Mouse (Mus musculus) intestine, embryonic 14.5 days (tissue): ENCODE measurements around the gene Nedd9. TPM values are rescaled to one million over a fixed set of nuclear protein-coding genes. Genes with fewer than 3 reads are reported as not detected.
"Not testable (repeated sequence)": the region's sequence is repeated elsewhere in the genome, so short reads cannot be mapped to it uniquely, and the experiment has no call there.

ENCODE experiments used
- ATAC-seq: fragments of 200-750 bp; cut with Nextera tagmentation; replicated peaks from 2 replicates; pipeline ENCODE4 v1.8.0; 2017; ENCODE audit warnings: low read depth, moderate number of reproducible peaks, moderate TSS enrichment, moderate library complexity; ENCODE audit not compliant: low FRiP score, low TSS enrichment
- DNase-seq: peaks from one replicate; pipeline ENCODE4 v3.0.0-alpha.2; 2018; ENCODE audit warnings: low spot score
- H3K27ac ChIP-seq: fragments of 300-500 bp; sonication (generic); 2 replicates; pipeline ENCODE4 v1.5.1; 2014; ENCODE audit warnings: low read depth, mild to moderate bottlenecking, control low read depth
- H3K27me3 ChIP-seq: fragments of 300-500 bp; sonication (generic); replicated peaks from 2 replicates; pipeline ENCODE4 v1.6.1; 2014; ENCODE audit warnings: low read length, control low read depth; ENCODE audit not compliant: control insufficient read depth, insufficient read depth
- H3K36me3 ChIP-seq: fragments of 300-500 bp; sonication (generic); 2 replicates; pipeline ENCODE4 v1.6.1; 2014; ENCODE audit warnings: low read length, control low read depth; ENCODE audit not compliant: control insufficient read depth, insufficient read depth
- H3K4me1 ChIP-seq: fragments of 300-500 bp; sonication (generic); replicated peaks from 2 replicates; pipeline ENCODE4 v1.6.1; 2014; ENCODE audit warnings: low read length, control low read depth, mixed read lengths; ENCODE audit not compliant: control insufficient read depth, insufficient read depth
- H3K4me2 ChIP-seq: fragments of 300-500 bp; sonication (generic); 2 replicates; pipeline ENCODE4 v1.6.1; 2014; ENCODE audit warnings: low read length
- H3K4me3 ChIP-seq: fragments of 300-500 bp; sonication (generic); 2 replicates; pipeline ENCODE4 v1.5.1; 2014; ENCODE audit warnings: low read depth, low read length, control low read depth, mixed read lengths
- H3K9ac ChIP-seq: fragments of 300-500 bp; sonication (generic); 2 replicates; pipeline ENCODE4 v1.6.1; 2014; ENCODE audit warnings: mild to moderate bottlenecking, low read length
- H3K9me3 ChIP-seq: fragments of 300-500 bp; sonication (generic); 2 replicates; pipeline ENCODE4 v1.6.1; 2016; ENCODE audit warnings: low read length, control low read depth; ENCODE audit not compliant: control insufficient read depth
- WGBS: fragments of 180-500 bp; shearing (Covaris S2); extraction: QIAGEN DNeasy Blood & Tissue Kit; methylation state at CpG from one replicate; pipeline ENCODE4 v1.1.7; 2014; 5-methylcytosine and 5-hydroxymethylcytosine counted together
- polyA plus RNA-seq: library from polyadenylated mRNA; unstranded; fragments of >200 nt; fragmentation: Nextera tagmentation; extraction: Ambion mirVana; gene quantifications from 2 replicates; pipeline ENCODE4 v1.2.1, GENCODE M21; 2014

Gene Nedd9
- polyA plus RNA-seq, 1 experiment from 2014 or later: 56.5 TPM

- Histone ChIP-seq H3K36me3 (no peaks in the 10 kb centered on the region), H3K27me3 (no peaks in the 10 kb centered on the region), H3K4me2 (no peak overlapping the region), H3K4me3 (no peak overlapping the region), H3K4me1 (no peaks in the 10 kb centered on the region), H3K9ac (no peak overlapping the region), H3K9me3 (no peaks in the 10 kb centered on the region), H3K27ac (no peak overlapping the region)
- 69% methylated on average over 3 of the region's 3 CpGs for WGBS
- no peak for ATAC-seq
- DNase-seq: no peak
Measured at GRCm38 (mm10) chr13:41286285-41286684, 200.9 kb downstream of the Nedd9 start.

DNA sequence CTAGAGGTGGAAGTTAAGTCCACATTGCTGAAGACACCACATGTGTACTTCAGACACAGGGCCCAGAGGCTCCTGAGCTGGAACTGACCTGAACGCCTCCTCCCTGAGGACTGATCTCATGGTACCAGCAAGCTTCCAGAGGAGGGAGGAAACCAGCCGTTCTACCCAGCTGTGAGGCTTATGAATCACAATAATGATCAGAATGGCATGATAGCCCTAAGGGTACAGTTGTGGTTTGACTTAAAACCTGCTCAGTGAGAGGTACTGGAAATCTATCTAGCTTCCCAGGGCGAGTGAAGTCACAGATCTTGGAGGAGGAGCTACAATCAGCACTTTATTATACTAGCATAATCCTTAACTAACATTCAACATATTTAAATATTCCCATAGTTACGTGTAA lies 201.7 kb downstream of the Nedd9 start:
- Histone ChIP-seq H3K9ac (no peak overlapping the region), H3K36me3 (no peaks in the 10 kb centered on the region), H3K4me2 (no peak overlapping the region), H3K4me1 (no peaks in the 10 kb centered on the region), H3K4me3 (no peak overlapping the region), H3K27ac (no peak overlapping the region), H3K27me3 (no peaks in the 10 kb centered on the region), H3K9me3 (no peaks in the 10 kb centered on the region)
- ATAC-seq (no peak), DNase-seq (no peak)
- WGBS: 77% methylated on average over 4 of the region's 4 CpGs

- Histone ChIP-seq H3K27me3 (no peaks in the 10 kb centered on the region), H3K9ac (no peak overlapping the region), H3K27ac (no peak overlapping the region), H3K36me3 (no peaks in the 10 kb centered on the region), H3K4me1 (no peaks in the 10 kb centered on the region), H3K9me3 (no peaks in the 10 kb centered on the region), H3K4me3 (no peak overlapping the region), H3K4me2 (no peak overlapping the region)
- WGBS: 31% methylated on average over 5 of the region's 5 CpGs
- DNase-seq (peak; percentile 78), ATAC-seq (no peak)
Measured at GRCm38 (mm10) chr13:41283256-41283655, 203.9 kb downstream of the Nedd9 start.

- no peak overlapping the region for H3K27ac ChIP-seq
- no peak overlapping the region for H3K4me2 ChIP-seq
- H3K36me3 ChIP-seq: no peaks in the 10 kb centered on the region
- ATAC-seq: no peak
- H3K9me3 ChIP-seq: no peaks in the 10 kb centered on the region
- no peak for DNase-seq
- no peak overlapping the region for H3K9ac ChIP-seq
- no peaks in the 10 kb centered on the region for H3K27me3 ChIP-seq
- H3K4me1 ChIP-seq: no peaks in the 10 kb centered on the region
- H3K4me3 ChIP-seq: no peak overlapping the region
- 68% methylated on average over 5 of the region's 5 CpGs for WGBS
Measured at GRCm38 (mm10) chr13:41280696-41281095, 206.5 kb downstream of the Nedd9 start.

DNA sequence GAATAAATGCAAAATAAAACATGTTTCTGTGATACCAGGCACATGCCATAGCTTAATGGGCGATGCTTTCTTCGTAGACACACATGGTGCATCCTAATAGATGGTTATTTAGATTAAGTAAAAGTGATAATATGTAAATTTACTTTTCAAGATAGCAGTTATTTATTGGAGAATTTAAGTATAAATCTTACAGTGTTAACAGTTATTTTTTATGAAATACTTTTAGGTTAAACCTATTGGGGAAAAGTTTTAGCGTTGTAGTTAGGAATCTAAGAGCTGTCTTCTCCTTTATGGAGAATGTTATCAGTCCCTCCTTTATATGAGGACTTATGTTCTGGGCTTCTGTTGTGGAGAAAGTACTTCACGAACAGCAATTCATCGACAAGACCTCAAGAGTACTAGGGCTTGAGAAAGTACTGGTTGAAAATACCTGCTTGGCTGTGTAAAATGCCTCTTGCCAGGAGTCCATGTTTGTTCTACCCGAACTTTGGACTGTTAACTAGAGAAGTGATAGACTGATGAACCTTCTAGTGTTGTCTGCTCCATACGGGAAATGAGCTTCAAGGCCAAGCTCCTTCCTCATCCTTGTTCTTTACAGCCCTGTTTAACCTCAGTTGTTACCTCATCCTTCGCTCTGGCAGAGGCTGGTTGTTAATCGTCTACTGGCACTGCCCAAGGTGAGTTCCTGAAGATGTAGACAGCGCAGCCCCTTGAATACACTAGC lies 213.1 kb downstream of the Nedd9 start, which contains the start of gene Gm17364:
Gene Gm17364 (minus strand): TSS at position 51 of the 724 bp plus-strand sequence.
- Histone ChIP-seq H3K4me3 (no peak within 1 kb of the TSS), H3K4me1 (no peaks in the 10 kb centered on the region), H3K9me3 (no peaks in the 10 kb centered on the region), H3K27ac (no peak within 1 kb of the TSS), H3K4me2 (no peak within 1 kb of the TSS), H3K36me3 (peaks cover 7% of the 10 kb centered on the region; the same call in 1 of the 2 replicates), H3K9ac (no peak within 1 kb of the TSS), H3K27me3 (no peaks in the 10 kb centered on the region)
- DNase-seq: no peak
- no peak for ATAC-seq
- WGBS: 92% methylated on average over 10 of the region's 10 CpGs

DNA sequence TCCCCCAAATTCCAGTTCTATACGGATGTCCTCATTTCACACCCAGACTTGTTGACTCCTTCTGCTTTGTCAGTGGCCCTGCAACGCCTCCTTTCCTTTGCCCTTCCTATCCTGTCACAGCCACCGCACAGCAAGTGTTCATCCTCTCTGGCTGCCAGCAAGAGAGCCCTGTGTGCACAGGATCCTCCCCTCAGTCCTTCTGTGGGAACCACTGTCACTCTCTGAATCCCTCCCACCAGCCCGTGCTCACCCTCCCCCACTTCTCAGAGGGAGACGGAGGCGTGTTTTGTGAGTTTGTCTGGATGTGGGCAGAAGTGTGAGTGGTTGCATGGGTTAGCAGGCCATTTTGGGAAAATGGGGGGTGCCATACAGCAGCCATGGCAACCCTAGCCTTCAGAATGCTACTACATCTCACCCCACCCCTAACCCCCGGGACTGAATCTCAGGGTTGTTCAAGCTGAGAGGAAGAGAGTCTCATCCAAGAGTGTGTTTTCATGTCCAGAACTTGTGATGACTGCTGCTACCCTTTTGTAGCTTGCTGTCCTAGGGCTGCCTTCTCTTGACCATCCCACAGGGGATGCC lies 219.2 kb downstream of the Nedd9 start:
- ATAC-seq: no peak
- Histone ChIP-seq H3K27ac (no peak overlapping the region), H3K4me3 (no peak overlapping the region), H3K4me1 (no peaks in the 10 kb centered on the region; the same call in 1 of the 2 replicates), H3K4me2 (no peak overlapping the region), H3K27me3 (no peaks in the 10 kb centered on the region), H3K9ac (no peak overlapping the region), H3K9me3 (no peaks in the 10 kb centered on the region; the same call in 1 of the 2 replicates), H3K36me3 (peaks cover 5% of the 10 kb centered on the region; the same call in 1 of the 2 replicates)
- 37% methylated on average over 7 of the region's 7 CpGs for WGBS
- DNase-seq: no peak

DNA sequence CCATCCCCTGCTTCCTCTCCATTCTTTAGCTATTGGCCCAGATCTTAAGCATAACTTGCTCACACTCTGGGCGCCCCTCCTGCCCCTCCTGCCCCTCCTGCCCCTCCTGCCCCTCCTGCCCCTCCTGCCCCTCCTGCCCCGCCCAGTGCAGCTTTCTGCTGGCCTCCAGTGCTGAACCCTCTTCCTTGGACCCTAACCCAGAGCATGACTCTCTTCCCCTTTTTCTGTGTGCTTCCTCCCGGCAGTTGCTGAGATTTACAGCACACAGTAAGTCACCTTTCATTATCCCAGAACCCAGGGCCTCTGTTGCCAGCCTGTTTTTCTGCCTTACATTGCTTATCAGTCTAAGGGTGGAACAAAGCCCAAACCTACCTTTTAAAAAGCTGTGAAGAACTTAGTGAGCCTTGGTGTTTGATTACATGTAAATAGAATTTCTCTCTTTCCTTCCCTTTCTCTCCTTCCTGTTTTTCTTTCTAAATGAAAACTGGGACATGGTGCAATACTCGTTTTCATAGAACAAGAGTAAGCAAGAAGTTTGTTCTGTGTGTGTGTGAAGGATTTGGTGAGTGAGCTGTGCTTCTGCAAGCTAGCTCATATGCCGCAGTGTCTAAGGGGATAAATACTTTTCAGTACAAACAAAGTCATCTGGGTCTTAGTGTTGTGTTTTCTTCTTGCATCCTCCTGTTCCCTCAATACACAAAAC lies 223.7 kb downstream of the Nedd9 start:
- Histone ChIP-seq H3K4me3 (no peak overlapping the region), H3K9me3 (no peaks in the 10 kb centered on the region; the same call in 1 of the 2 replicates), H3K27ac (no peak overlapping the region), H3K4me2 (no peak overlapping the region), H3K27me3 (no peaks in the 10 kb centered on the region), H3K36me3 (no peaks in the 10 kb centered on the region), H3K9ac (no peak overlapping the region), H3K4me1 (no peaks in the 10 kb centered on the region; the same call in 1 of the 2 replicates)
- ATAC-seq (no peak), DNase-seq (no peak)
- WGBS: 68% methylated on average over 5 of the region's 5 CpGs

GRCm38 (mm10) chr13:41261617-41262016 lies 225.5 kb downstream of the Nedd9 start:
- not testable (repeated sequence) for H3K4me1 ChIP-seq, H3K4me2 ChIP-seq, H3K9ac ChIP-seq, DNase-seq, H3K36me3 ChIP-seq, ATAC-seq, H3K27ac ChIP-seq, H3K27me3 ChIP-seq, H3K9me3 ChIP-seq, H3K4me3 ChIP-seq
- 87% methylated on average over 8 of the region's 8 CpGs for WGBS
